Mouse (Mus musculus) spleen, postnatal 10 days (tissue): ENCODE measurements around the gene Gm10392.

ENCODE experiments used
- DNase-seq, 2 experiments: peaks; one replicate each; pipeline ENCODE4 v3.0.0; 2021 to 2022; ENCODE audit warnings: low spot score in 2 of 2

Gene Gm10392

GRCm38 (mm10) chr11:77492311-77492871 lies 26.6 kb downstream of the Gm10392 start:
- peak in 1 of 2 experiments; percentile 54 for DNase-seq

GRCm38 (mm10) chr11:77491502-77492291 lies 27.3 kb downstream of the Gm10392 start:
- DNase-seq: peak in 1 of 2 experiments; percentile 32

- peak; percentile 82 to 90 for DNase-seq
Observed at GRCm38 (mm10) chr11:77491123-77491501, 27.9 kb downstream of the Gm10392 start.

- DNase-seq: no peak
Observed at GRCm38 (mm10) chr11:77490451-77490850, 28.5 kb downstream of the Gm10392 start.

- peak; percentile 37 to 65 for DNase-seq
Observed at GRCm38 (mm10) chr11:77489591-77490235, 29.3 kb downstream of the Gm10392 start, which contains the start of gene Ankrd13b. TSS of gene Ankrd13b (minus strand) at chr11:77489678.

- no peak for DNase-seq
Observed at GRCm38 (mm10) chr11:77488771-77489581, 30.0 kb downstream of the Gm10392 start.

GRCm38 (mm10) chr11:77486798-77487197 lies 32.2 kb downstream of the Gm10392 start:
- no peak for DNase-seq

GRCm38 (mm10) chr11:77485229-77485628 lies 33.8 kb downstream of the Gm10392 start:
- no peak for DNase-seq

- peak in 1 of 2 experiments; percentile 49 for DNase-seq
Observed at GRCm38 (mm10) chr11:77483510-77484255, 35.3 kb downstream of the Gm10392 start.

- no peak for DNase-seq
Observed at GRCm38 (mm10) chr11:77483043-77483442, 36.0 kb downstream of the Gm10392 start.

GRCm38 (mm10) chr11:77476895-77477294 lies 42.1 kb downstream of the Gm10392 start:
- DNase-seq: no peak

- no peak for DNase-seq
Observed at GRCm38 (mm10) chr11:77476216-77476615, 42.8 kb downstream of the Gm10392 start.

GRCm38 (mm10) chr11:77472775-77473174 lies 46.2 kb downstream of the Gm10392 start:
- no peak for DNase-seq

GRCm38 (mm10) chr11:77471407-77471806 lies 47.6 kb downstream of the Gm10392 start:
- DNase-seq: no peak

GRCm38 (mm10) chr11:77468397-77468796 lies 50.6 kb downstream of the Gm10392 start:
- no peak for DNase-seq

GRCm38 (mm10) chr11:77467784-77468183 lies 51.2 kb downstream of the Gm10392 start:
- peak; percentile 70 to 90 for DNase-seq

GRCm38 (mm10) chr11:77467157-77467556 lies 51.8 kb downstream of the Gm10392 start:
- peak; percentile 59 to 84 for DNase-seq
